Mouse (Mus musculus) embryonic facial prominence, embryonic 15.5 days (tissue): Measurements from ENCODE around the gene Ankrd17. TPM values are rescaled to one million over a fixed set of nuclear protein-coding genes. Genes with fewer than 3 reads are reported as not detected.
"Not testable (repeated sequence)": the region's sequence is repeated elsewhere in the genome, so short reads cannot be mapped to it uniquely, and the experiment has no call there.

ENCODE experiments used
- ATAC-seq: fragments of 200-750 bp; cut with Nextera tagmentation; 2 replicates; pipeline ENCODE4 v1.8.0; 2017; ENCODE audit warnings: low read depth, moderate TSS enrichment; ENCODE audit not compliant: insufficient number of reproducible peaks, low FRiP score, low TSS enrichment
- H3K27ac ChIP-seq: fragments of 300-500 bp; sonication (generic); replicated peaks from 2 replicates; pipeline ENCODE4 v1.5.1; 2015; ENCODE audit warnings: mild to moderate bottlenecking, inconsistent platforms
- H3K27me3 ChIP-seq: fragments of 300-500 bp; sonication (generic); 2 replicates; pipeline ENCODE4 v1.6.1; 2015; ENCODE audit warnings: inconsistent platforms
- H3K36me3 ChIP-seq: fragments of 300-500 bp; sonication (generic); 2 replicates; pipeline ENCODE4 v1.6.1; 2015; ENCODE audit warnings: mild to moderate bottlenecking, inconsistent platforms
- H3K4me1 ChIP-seq: fragments of 300-500 bp; sonication (generic); 2 replicates; pipeline ENCODE4 v1.6.1; 2015; ENCODE audit warnings: inconsistent platforms
- H3K4me2 ChIP-seq: fragments of 300-500 bp; sonication (generic); replicated peaks from 2 replicates; pipeline ENCODE4 v1.6.1; 2015; ENCODE audit warnings: mild to moderate bottlenecking, inconsistent platforms
- H3K4me3 ChIP-seq: fragments of 300-500 bp; sonication (generic); replicated peaks from 2 replicates; pipeline ENCODE4 v1.5.1; 2015; ENCODE audit warnings: mild to moderate bottlenecking, inconsistent platforms
- H3K9ac ChIP-seq: fragments of 300-500 bp; sonication (generic); 2 replicates; pipeline ENCODE4 v1.6.1; 2015; ENCODE audit warnings: inconsistent platforms
- H3K9me3 ChIP-seq: fragments of 300-500 bp; sonication (generic); replicated peaks from 2 replicates; pipeline ENCODE4 v1.6.1; 2016; ENCODE audit warnings: inconsistent platforms
- WGBS: fragments of 180-500 bp; shearing (Covaris S2); methylation state at CpG from one replicate; pipeline ENCODE4 v1.1.7; 2015; 5-methylcytosine and 5-hydroxymethylcytosine counted together
- polyA plus RNA-seq: library from polyadenylated mRNA; unstranded; fragments of >200 nt; fragmentation: Nextera tagmentation; extraction: Ambion mirVana; gene quantifications from 2 replicates; pipeline ENCODE4 v1.2.1, GENCODE M21; 2015

Gene Ankrd17
- polyA plus RNA-seq, 1 experiment from 2014 or later: 24.6 TPM

DNA sequence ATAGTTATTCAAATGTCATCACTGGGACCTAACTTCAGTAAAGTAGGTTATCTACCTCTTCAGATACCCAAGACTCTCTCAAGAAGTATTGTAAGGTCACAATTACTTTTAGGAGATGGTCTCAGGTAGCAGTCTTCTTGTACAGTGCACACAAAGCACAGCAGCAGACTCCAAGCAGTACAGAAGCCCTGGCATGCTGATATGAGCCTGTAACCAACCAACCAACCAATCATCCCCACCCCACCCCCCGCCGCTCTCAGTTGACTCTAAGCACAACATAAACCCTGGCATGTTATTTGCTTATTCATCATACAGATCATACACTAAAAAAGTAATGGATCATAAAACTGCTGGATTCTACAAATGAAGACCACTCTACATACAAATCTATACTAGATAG, 33.9 kb downstream of the Ankrd17 start:
- H3K4me2 ChIP-seq: no peak overlapping the region
- H3K9ac ChIP-seq: no peak overlapping the region
- no peaks in the 10 kb centered on the region for H3K27me3 ChIP-seq
- no peak for ATAC-seq
- H3K4me3 ChIP-seq: no peak overlapping the region
- no peak overlapping the region for H3K27ac ChIP-seq
- H3K4me1 ChIP-seq: no peaks in the 10 kb centered on the region
- 87% methylated on average over 2 of the region's 2 CpGs for WGBS
- no peaks in the 10 kb centered on the region for H3K9me3 ChIP-seq
- H3K36me3 ChIP-seq: no peaks in the 10 kb centered on the region

DNA sequence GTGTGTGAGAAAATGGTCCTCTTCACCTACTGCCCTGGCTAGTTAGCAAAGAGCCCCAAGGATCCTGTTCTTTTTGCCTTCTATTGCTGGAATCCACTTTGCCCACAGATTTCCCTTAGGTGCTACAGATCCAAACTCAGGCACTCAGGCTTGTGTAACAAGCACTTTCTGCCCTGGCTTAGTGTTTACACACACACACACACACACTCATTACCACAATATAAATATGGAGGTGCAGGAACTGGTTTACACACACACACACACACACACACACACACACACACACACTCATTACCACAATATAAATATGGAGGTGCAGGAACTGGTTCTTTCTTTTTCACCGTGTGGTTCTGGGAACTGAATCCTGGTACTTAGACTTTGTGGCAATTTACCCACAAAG, 35.3 kb downstream of the Ankrd17 start:
- H3K27me3 ChIP-seq: no peaks in the 10 kb centered on the region
- H3K4me1 ChIP-seq: no peaks in the 10 kb centered on the region
- no peaks in the 10 kb centered on the region for H3K36me3 ChIP-seq
- H3K27ac ChIP-seq: no peak overlapping the region
- H3K4me2 ChIP-seq: no peak overlapping the region
- 78% methylated on average over 1 of the region's 1 CpGs for WGBS
- ATAC-seq: no peak
- no peak overlapping the region for H3K4me3 ChIP-seq
- no peak overlapping the region for H3K9ac ChIP-seq
- no peaks in the 10 kb centered on the region for H3K9me3 ChIP-seq

DNA sequence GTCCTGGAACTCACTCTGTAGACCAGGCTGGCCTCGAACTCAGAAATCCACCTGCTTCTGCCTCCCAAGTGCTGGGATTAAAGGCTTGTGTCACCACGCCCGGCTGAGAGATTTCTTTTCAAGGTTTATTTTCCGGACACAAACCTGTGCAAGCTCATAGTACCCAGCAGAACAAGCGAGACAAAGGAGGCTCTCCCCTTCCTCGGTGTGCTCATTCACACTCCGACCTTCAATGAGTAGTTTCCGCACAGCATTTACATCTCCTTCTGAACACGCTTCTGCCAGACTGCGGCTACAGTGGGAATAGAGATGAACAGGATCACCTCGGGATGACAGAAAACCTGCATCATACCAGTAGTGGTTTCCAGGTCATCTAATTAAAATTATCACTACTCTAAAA, 68.0 kb downstream of the Ankrd17 start:
- no peak overlapping the region for H3K9ac ChIP-seq
- H3K4me3 ChIP-seq: no peak overlapping the region
- no peaks in the 10 kb centered on the region for H3K27me3 ChIP-seq
- WGBS: 95% methylated on average over 11 of the region's 11 CpGs
- H3K4me1 ChIP-seq: no peaks in the 10 kb centered on the region
- peaks cover 33% of the 10 kb centered on the region for H3K36me3 ChIP-seq
- no peak for ATAC-seq
- no peak overlapping the region for H3K4me2 ChIP-seq
- H3K27ac ChIP-seq: no peak overlapping the region
- no peaks in the 10 kb centered on the region for H3K9me3 ChIP-seq

GRCm38 (mm10) chr5:90289887-90290286, 76.5 kb downstream of the Ankrd17 start:
- H3K36me3 ChIP-seq: peaks cover 59% of the 10 kb centered on the region
- no peak overlapping the region for H3K27ac ChIP-seq
- no peaks in the 10 kb centered on the region for H3K4me1 ChIP-seq
- H3K4me3 ChIP-seq: no peak overlapping the region
- H3K9me3 ChIP-seq: no peaks in the 10 kb centered on the region
- ATAC-seq: no peak
- no peak overlapping the region for H3K4me2 ChIP-seq
- no peak overlapping the region for H3K9ac ChIP-seq
- H3K27me3 ChIP-seq: no peaks in the 10 kb centered on the region

- H3K9ac ChIP-seq: no peak overlapping the region
- 75% methylated on average over 2 of the region's 2 CpGs for WGBS
- peaks cover 56% of the 10 kb centered on the region for H3K36me3 ChIP-seq
- H3K4me2 ChIP-seq: no peak overlapping the region
- ATAC-seq: no peak
- no peaks in the 10 kb centered on the region for H3K9me3 ChIP-seq
- no peak overlapping the region for H3K4me3 ChIP-seq
- H3K4me1 ChIP-seq: no peaks in the 10 kb centered on the region
- no peak overlapping the region for H3K27ac ChIP-seq
- no peaks in the 10 kb centered on the region for H3K27me3 ChIP-seq
These were observed 79.8 kb downstream of the Ankrd17 start for GRCm38 (mm10) chr5:90286559-90286958.

- Histone ChIP-seq H3K36me3 (peaks cover 42% of the 10 kb centered on the region), H3K9ac (no peak overlapping the region)
These were observed 86.3 kb downstream of the Ankrd17 start for GRCm38 (mm10) chr5:90280061-90280460.

GRCm38 (mm10) chr5:90279418-90279817, 87.0 kb downstream of the Ankrd17 start:
- Histone ChIP-seq H3K27ac (no peak overlapping the region), H3K27me3 (no peaks in the 10 kb centered on the region), H3K9me3 (no peaks in the 10 kb centered on the region), H3K4me2 (no peak overlapping the region), H3K9ac (no peak overlapping the region), H3K36me3 (peaks cover 39% of the 10 kb centered on the region), H3K4me3 (no peak overlapping the region), H3K4me1 (no peaks in the 10 kb centered on the region)
- ATAC-seq: no peak
- WGBS: 89% methylated on average over 3 of the region's 3 CpGs

More at GRCm38 (mm10) chr5:90280061-90280460, 86.3 kb downstream of the Ankrd17 start:
- Histone ChIP-seq H3K27ac (no peak overlapping the region), H3K4me1 (no peaks in the 10 kb centered on the region), H3K9me3 (no peaks in the 10 kb centered on the region), H3K27me3 (no peaks in the 10 kb centered on the region), H3K4me3 (no peak overlapping the region), H3K4me2 (no peak overlapping the region)
- ATAC-seq: no peak
- WGBS: 69% methylated on average over 1 of the region's 1 CpGs

GRCm38 (mm10) chr5:90277443-90277842, 88.9 kb downstream of the Ankrd17 start:
- H3K36me3 ChIP-seq: peaks cover 24% of the 10 kb centered on the region
- no peaks in the 10 kb centered on the region for H3K27me3 ChIP-seq
- H3K4me1 ChIP-seq: no peaks in the 10 kb centered on the region
- no peak for ATAC-seq
- no peaks in the 10 kb centered on the region for H3K9me3 ChIP-seq
- no peak overlapping the region for H3K9ac ChIP-seq
- no peak overlapping the region for H3K27ac ChIP-seq
- 95% methylated on average over 1 of the region's 1 CpGs for WGBS
- H3K4me2 ChIP-seq: no peak overlapping the region
- no peak overlapping the region for H3K4me3 ChIP-seq

- Histone ChIP-seq H3K36me3 (peaks cover 35% of the 10 kb centered on the region), H3K4me2 (no peak overlapping the region), H3K4me1 (no peaks in the 10 kb centered on the region), H3K9me3 (no peaks in the 10 kb centered on the region), H3K4me3 (no peak overlapping the region), H3K27ac (no peak overlapping the region), H3K27me3 (no peaks in the 10 kb centered on the region), H3K9ac (no peak overlapping the region)
- 87% methylated on average over 1 of the region's 1 CpGs for WGBS
- no peak for ATAC-seq
These were observed 91.6 kb downstream of the Ankrd17 start for GRCm38 (mm10) chr5:90274806-90275205.

- H3K27me3 ChIP-seq, ATAC-seq, H3K4me2 ChIP-seq, H3K9ac ChIP-seq, H3K4me1 ChIP-seq, H3K4me3 ChIP-seq, H3K27ac ChIP-seq, H3K9me3 ChIP-seq: not testable (repeated sequence)
- H3K36me3 ChIP-seq: peaks cover 46% of the 10 kb centered on the region
- 88% methylated on average over 2 of the region's 2 CpGs for WGBS
These were observed 104.1 kb downstream of the Ankrd17 start for GRCm38 (mm10) chr5:90262230-90262629.

DNA sequence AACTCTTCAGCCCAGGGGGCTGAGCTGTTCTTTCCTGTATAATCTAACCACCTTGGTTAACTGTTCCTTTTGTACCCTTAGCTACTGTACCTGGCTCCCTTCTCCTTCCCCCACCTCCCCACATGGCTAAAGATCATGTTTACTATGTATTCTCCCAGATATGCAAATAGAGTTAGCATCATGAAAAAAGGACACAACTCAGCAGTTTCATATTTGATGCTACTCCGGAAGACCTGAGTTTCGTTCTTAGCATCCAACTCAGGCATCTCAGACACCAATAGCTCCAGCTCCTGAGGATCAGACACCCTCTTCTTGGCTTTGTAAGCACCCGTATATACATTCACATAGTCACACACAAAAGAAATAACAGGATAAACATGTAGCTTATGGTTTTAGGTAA, 109.4 kb downstream of the Ankrd17 start:
- no peak for ATAC-seq
- peaks cover 74% of the 10 kb centered on the region for H3K36me3 ChIP-seq
- no peak overlapping the region for H3K4me3 ChIP-seq
- no peaks in the 10 kb centered on the region for H3K9me3 ChIP-seq
- H3K27ac ChIP-seq: no peak overlapping the region
- 97% methylated on average over 3 of the region's 3 CpGs for WGBS
- H3K9ac ChIP-seq: no peak overlapping the region
- H3K27me3 ChIP-seq: no peaks in the 10 kb centered on the region
- no peak overlapping the region for H3K4me2 ChIP-seq
- no peaks in the 10 kb centered on the region for H3K4me1 ChIP-seq

GRCm38 (mm10) chr5:90247503-90247902, 118.9 kb downstream of the Ankrd17 start:
- Histone ChIP-seq H3K4me3 (no peak overlapping the region), H3K27me3 (no peaks in the 10 kb centered on the region), H3K9me3 (no peaks in the 10 kb centered on the region), H3K4me2 (no peak overlapping the region), H3K36me3 (peaks cover 78% of the 10 kb centered on the region), H3K27ac (no peak overlapping the region), H3K9ac (no peak overlapping the region), H3K4me1 (no peaks in the 10 kb centered on the region)
- ATAC-seq: no peak
